Mouse (Mus musculus) limb, embryonic 12.5 days (tissue): ENCODE measurements around the gene Chchd5. TPM values are rescaled to one million over a fixed set of nuclear protein-coding genes. Genes with fewer than 3 reads are reported as not detected.

ENCODE experiments used
- ATAC-seq: fragments of 200-750 bp; cut with Nextera tagmentation; 2 replicates; pipeline ENCODE4 v1.8.0; 2017; ENCODE audit warnings: low read depth, moderate TSS enrichment; ENCODE audit not compliant: insufficient number of reproducible peaks, insufficient read depth, low FRiP score, low TSS enrichment
- H3K27ac ChIP-seq: fragments of 300-500 bp; sonication (generic); 2 replicates; pipeline ENCODE4 v1.5.1; 2016; ENCODE audit warnings: mild to moderate bottlenecking, moderate library complexity
- H3K27me3 ChIP-seq: fragments of 300-500 bp; sonication (generic); 2 replicates; pipeline ENCODE4 v1.6.1; 2016; ENCODE audit warnings: mild to moderate bottlenecking, moderate library complexity
- H3K36me3 ChIP-seq: fragments of 300-500 bp; sonication (generic); 2 replicates; pipeline ENCODE4 v1.6.1; 2016; ENCODE audit warnings: mild to moderate bottlenecking, moderate library complexity
- H3K4me1 ChIP-seq: fragments of 300-500 bp; sonication (generic); replicated peaks from 2 replicates; pipeline ENCODE4 v1.6.1; 2016
- H3K4me2 ChIP-seq: fragments of 300-500 bp; sonication (generic); 2 replicates; pipeline ENCODE4 v1.6.1; 2016; ENCODE audit warnings: mild to moderate bottlenecking, moderate library complexity
- H3K4me3 ChIP-seq: fragments of 300-500 bp; sonication (generic); replicated peaks from 2 replicates; pipeline ENCODE4 v1.5.1; 2016; ENCODE audit warnings: mild to moderate bottlenecking
- H3K9ac ChIP-seq: fragments of 300-500 bp; sonication (generic); replicated peaks from 2 replicates; pipeline ENCODE4 v1.6.1; 2016; ENCODE audit warnings: mild to moderate bottlenecking, moderate library complexity
- H3K9me3 ChIP-seq: fragments of 300-500 bp; sonication (generic); 2 replicates; pipeline ENCODE4 v1.6.1; 2016; ENCODE audit warnings: mild to moderate bottlenecking, moderate library complexity
- WGBS: fragments of 180-500 bp; shearing (Covaris S2); methylation state at CpG from one replicate; pipeline ENCODE4 v1.1.7; 2016; 5-methylcytosine and 5-hydroxymethylcytosine counted together
- polyA plus RNA-seq: library from polyadenylated mRNA; unstranded; fragments of >200 nt; fragmentation: Nextera tagmentation; extraction: Ambion mirVana; gene quantifications from 2 replicates; pipeline ENCODE4 v1.2.1, GENCODE M21; 2016

Gene Chchd5
- 29.4 and 29.8 TPM in 2 replicates for polyA plus RNA-seq

DNA sequence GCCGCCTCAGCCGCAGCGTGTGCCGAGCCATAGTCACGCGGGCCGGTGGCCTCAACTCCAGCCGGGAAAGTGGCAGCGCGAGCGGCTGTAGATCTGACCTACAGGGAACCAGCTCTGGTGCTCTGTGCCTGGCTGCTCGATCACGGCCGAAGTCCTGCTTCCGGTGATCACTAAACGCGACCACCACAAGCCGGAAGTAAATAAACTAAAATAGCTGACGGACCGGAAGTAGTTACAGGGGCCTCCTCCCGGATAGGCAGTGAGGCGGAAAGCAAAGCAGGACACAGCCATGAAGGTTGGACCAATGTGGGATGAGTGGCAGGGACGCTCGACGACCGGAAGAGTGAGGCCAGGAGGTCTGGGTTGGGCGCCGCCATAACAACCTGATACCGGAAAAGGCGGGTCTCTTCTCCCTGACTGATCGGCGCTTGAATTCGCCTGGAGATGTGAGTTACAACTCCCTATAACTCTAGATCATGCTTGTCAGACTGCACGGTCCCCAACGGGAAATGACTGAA lies at the start of gene Chchd5:
Chchd5 (plus strand) TSS at position 289 of the 518 bp plus-strand sequence.
- H3K27ac ChIP-seq = peak within 1 kb of the TSS; percentile 91
- peak within 1 kb of the TSS; percentile 66 for H3K4me3 ChIP-seq
- H3K4me1 ChIP-seq = peaks cover 9% of the 10 kb centered on the region
- peak within 1 kb of the TSS; percentile 85 for H3K4me2 ChIP-seq
- H3K27me3 ChIP-seq = no peaks in the 10 kb centered on the region
- peaks cover 13% of the 10 kb centered on the region for H3K9me3 ChIP-seq
- ATAC-seq = peak; percentile 99
- WGBS = under 1% methylated on average over 35 of the region's 35 CpGs
- H3K36me3 ChIP-seq = peaks cover 68% of the 10 kb centered on the region
- H3K9ac ChIP-seq = peak within 1 kb of the TSS; percentile 75

- Histone ChIP-seq H3K36me3 (peaks cover 79% of the 10 kb centered on the region), H3K27me3 (no peaks in the 10 kb centered on the region), H3K9me3 (no peaks in the 10 kb centered on the region), H3K9ac (no peak overlapping the region), H3K27ac (no peak overlapping the region), H3K4me1 (no peaks in the 10 kb centered on the region), H3K4me3 (no peak overlapping the region), H3K4me2 (no peak overlapping the region)
- 70% methylated on average over 13 of the region's 13 CpGs for WGBS
- no peak for ATAC-seq
Observed at GRCm38 (mm10) chr2:129081097-129081496, 48.4 kb upstream of the Chchd5 start.

DNA sequence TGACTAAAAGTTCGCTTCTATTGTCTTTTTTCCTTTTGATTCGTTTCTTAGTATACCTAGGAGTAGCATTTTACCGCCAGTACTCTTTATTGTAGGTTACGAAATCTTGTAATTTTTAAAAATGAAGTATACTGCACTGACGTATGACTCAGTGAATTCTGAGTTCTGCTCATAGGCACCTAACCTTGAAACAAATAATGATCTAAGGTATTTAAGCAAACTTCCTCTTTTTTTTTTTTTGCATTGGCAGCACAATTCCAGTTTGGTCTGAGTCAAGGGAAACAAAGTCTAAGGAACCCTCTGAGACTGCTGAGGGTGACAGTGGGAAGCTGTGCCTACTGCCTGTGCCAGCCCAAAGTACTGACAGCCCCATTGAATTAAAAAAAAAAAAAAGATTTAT lies 46.0 kb upstream of the Chchd5 start:
- H3K27ac ChIP-seq = no peak overlapping the region
- H3K4me3 ChIP-seq = no peak overlapping the region
- H3K36me3 ChIP-seq = peaks cover 76% of the 10 kb centered on the region
- H3K4me1 ChIP-seq = no peaks in the 10 kb centered on the region
- WGBS = 86% methylated on average over 5 of the region's 5 CpGs
- no peaks in the 10 kb centered on the region for H3K9me3 ChIP-seq
- no peak overlapping the region for H3K9ac ChIP-seq
- ATAC-seq = no peak
- H3K27me3 ChIP-seq = no peaks in the 10 kb centered on the region
- H3K4me2 ChIP-seq = no peak overlapping the region

- ATAC-seq = no peak
- Histone ChIP-seq H3K27me3 (no peaks in the 10 kb centered on the region), H3K4me1 (no peaks in the 10 kb centered on the region), H3K9me3 (no peaks in the 10 kb centered on the region), H3K4me2 (no peak overlapping the region), H3K9ac (no peak overlapping the region), H3K36me3 (peaks cover 77% of the 10 kb centered on the region), H3K27ac (no peak overlapping the region), H3K4me3 (no peak overlapping the region)
- WGBS = 49% methylated on average over 2 of the region's 2 CpGs
Observed at GRCm38 (mm10) chr2:129084959-129085358, 44.5 kb upstream of the Chchd5 start.

GRCm38 (mm10) chr2:129087520-129087919 lies 42.0 kb upstream of the Chchd5 start:
- no peak for ATAC-seq
- Histone ChIP-seq H3K9ac (no peak overlapping the region), H3K4me1 (no peaks in the 10 kb centered on the region), H3K27ac (no peak overlapping the region), H3K4me2 (no peak overlapping the region), H3K4me3 (no peak overlapping the region), H3K27me3 (no peaks in the 10 kb centered on the region), H3K36me3 (peaks cover 78% of the 10 kb centered on the region), H3K9me3 (no peaks in the 10 kb centered on the region)
- WGBS = 88% methylated on average over 1 of the region's 1 CpGs

DNA sequence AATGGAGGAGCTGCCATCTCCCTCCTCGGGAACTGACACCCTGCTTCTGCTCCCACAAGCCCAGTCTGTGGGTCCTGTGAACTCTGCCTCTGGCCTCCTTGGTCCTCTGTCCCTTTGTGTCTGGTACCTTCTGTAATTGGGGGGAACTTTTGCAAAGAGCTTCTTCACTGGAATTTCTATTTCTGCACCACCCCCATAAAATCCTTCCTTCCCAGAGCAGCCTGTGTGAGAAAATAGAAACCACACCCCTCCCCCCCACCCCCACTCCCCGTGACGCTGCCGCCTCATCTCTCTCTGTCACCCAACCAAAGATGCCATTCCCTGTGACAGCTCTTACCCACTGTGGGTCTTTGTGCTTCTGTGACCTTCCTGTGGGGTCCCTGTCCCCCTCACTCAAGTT lies 39.1 kb upstream of the Chchd5 start:
- Histone ChIP-seq H3K27ac (no peak overlapping the region), H3K4me2 (no peak overlapping the region), H3K27me3 (no peaks in the 10 kb centered on the region), H3K9ac (no peak overlapping the region), H3K4me3 (no peak overlapping the region), H3K36me3 (peaks cover 91% of the 10 kb centered on the region), H3K4me1 (no peaks in the 10 kb centered on the region), H3K9me3 (no peaks in the 10 kb centered on the region)
- no peak for ATAC-seq
- 69% methylated on average over 4 of the region's 4 CpGs for WGBS

DNA sequence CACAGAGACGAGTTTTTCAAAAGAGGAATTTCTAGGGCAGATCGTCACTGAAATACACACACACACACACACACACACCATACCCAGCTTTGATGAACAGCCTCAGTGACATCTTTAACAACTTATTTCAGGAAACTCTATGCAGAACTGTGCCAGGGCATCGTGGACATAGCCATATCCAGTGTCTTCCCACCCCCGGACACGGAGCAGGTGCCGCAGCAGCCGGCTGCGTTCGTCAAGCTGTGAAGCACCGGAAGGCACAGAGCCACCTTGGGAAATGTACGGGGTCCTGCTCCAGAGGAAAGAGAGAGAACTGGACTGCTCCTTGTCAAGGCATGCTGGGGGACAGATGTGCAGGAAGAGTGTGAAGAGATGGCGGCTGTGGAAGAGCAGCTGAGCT lies 36.7 kb upstream of the Chchd5 start:
- H3K9me3 ChIP-seq = no peaks in the 10 kb centered on the region
- H3K4me3 ChIP-seq = no peak overlapping the region
- no peak overlapping the region for H3K27ac ChIP-seq
- H3K27me3 ChIP-seq = no peaks in the 10 kb centered on the region
- no peak for ATAC-seq
- 92% methylated on average over 12 of the region's 12 CpGs for WGBS
- H3K36me3 ChIP-seq = peaks cover 67% of the 10 kb centered on the region
- no peak overlapping the region for H3K9ac ChIP-seq
- H3K4me2 ChIP-seq = no peak overlapping the region
- no peaks in the 10 kb centered on the region for H3K4me1 ChIP-seq

GRCm38 (mm10) chr2:129093926-129094724 lies 35.4 kb upstream of the Chchd5 start:
- Histone ChIP-seq H3K27ac (no peak overlapping the region), H3K4me2 (no peak overlapping the region), H3K4me1 (no peaks in the 10 kb centered on the region), H3K9ac (no peak overlapping the region), H3K4me3 (no peak overlapping the region), H3K36me3 (peaks cover 57% of the 10 kb centered on the region), H3K9me3 (no peaks in the 10 kb centered on the region), H3K27me3 (no peaks in the 10 kb centered on the region)
- 89% methylated on average over 18 of the region's 18 CpGs for WGBS
- no peak for ATAC-seq

DNA sequence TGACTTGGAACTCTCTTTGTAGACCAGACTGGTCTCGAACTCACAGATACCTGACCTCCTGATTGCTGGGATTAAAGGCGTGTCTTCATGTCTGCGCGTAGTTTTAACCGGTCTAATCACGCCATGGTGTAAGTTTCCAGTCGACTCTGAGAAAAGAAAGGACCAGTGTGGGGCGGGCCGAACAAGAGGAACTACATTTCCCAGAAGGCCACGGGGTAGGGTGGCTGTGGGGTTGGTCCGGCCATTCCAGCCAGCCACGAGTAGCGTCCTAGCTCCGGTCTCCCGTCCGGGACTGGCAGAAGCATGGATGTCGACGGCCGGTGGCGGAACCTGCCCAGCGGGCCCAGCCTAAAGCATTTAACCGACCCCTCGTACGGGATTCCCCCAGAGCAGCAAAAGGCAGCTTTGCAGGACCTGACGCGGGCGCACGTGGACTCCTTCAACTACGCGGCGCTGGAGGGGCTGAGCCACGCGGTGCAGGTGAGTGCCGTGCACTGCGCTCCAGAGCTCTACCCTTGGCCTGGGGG lies 28.7 kb upstream of the Chchd5 start, which contains the start of gene Polr1b:
Polr1b (plus strand) TSS at position 212 of the 527 bp plus-strand sequence.
- H3K4me2 ChIP-seq = peak within 1 kb of the TSS; percentile 71
- peaks cover 4% of the 10 kb centered on the region for H3K4me1 ChIP-seq
- H3K9me3 ChIP-seq = no peaks in the 10 kb centered on the region
- H3K36me3 ChIP-seq = peaks cover 31% of the 10 kb centered on the region
- H3K9ac ChIP-seq = peak within 1 kb of the TSS; percentile 70
- peak within 1 kb of the TSS; percentile 45 for H3K27ac ChIP-seq
- no peaks in the 10 kb centered on the region for H3K27me3 ChIP-seq
- peak; percentile 97 for ATAC-seq
- peak within 1 kb of the TSS; percentile 74 for H3K4me3 ChIP-seq
- under 1% methylated on average over 35 of the region's 35 CpGs for WGBS

DNA sequence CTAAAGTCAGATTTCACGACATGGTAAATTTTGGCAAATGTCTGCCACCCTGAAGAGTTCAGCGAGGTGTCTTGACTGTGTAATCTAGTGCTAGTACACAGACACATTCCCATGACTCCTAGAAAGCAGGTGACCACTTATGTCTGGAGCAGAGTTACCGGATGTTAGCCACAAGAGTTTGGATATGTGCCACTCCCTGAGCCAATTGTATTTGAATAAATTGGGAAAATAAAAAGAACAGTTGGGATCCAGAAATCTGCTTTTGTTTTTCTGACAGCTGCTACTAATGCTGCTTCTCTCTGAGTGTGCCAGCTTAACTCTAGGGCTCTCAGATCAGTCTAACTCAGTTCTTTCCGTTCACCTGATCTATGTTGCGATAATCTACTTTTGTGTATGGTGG lies 16.6 kb upstream of the Chchd5 start:
- no peak for ATAC-seq
- Histone ChIP-seq H3K36me3 (peaks cover 82% of the 10 kb centered on the region), H3K27me3 (no peaks in the 10 kb centered on the region), H3K9me3 (no peaks in the 10 kb centered on the region), H3K4me2 (no peak overlapping the region), H3K27ac (no peak overlapping the region), H3K4me3 (no peak overlapping the region), H3K9ac (no peak overlapping the region), H3K4me1 (no peaks in the 10 kb centered on the region)
- WGBS = 94% methylated on average over 5 of the region's 5 CpGs

GRCm38 (mm10) chr2:129115706-129116367 lies 13.7 kb upstream of the Chchd5 start:
- no peak overlapping the region for H3K4me2 ChIP-seq
- H3K9me3 ChIP-seq = no peaks in the 10 kb centered on the region
- H3K4me3 ChIP-seq = no peak overlapping the region
- no peak overlapping the region for H3K27ac ChIP-seq
- WGBS = 93% methylated on average over 9 of the region's 9 CpGs
- no peaks in the 10 kb centered on the region for H3K4me1 ChIP-seq
- H3K9ac ChIP-seq = no peak overlapping the region
- H3K36me3 ChIP-seq = peaks cover 90% of the 10 kb centered on the region
- no peak for ATAC-seq
- no peaks in the 10 kb centered on the region for H3K27me3 ChIP-seq
